ENCODE assay signal across 29 mouse cellular contexts in genomic region chr7:130628601-130629000, GRCm38 (mm10). TPM values are rescaled to one million over a fixed set of nuclear protein-coding genes. Genes with fewer than 3 reads are reported as not detected.
DNase-seq lines count a peak whose midpoint lies in the region; ATAC-seq and TF ChIP-seq lines count a peak whose summit lies in the region.
"Had no signal": no experiment of that assay in that cellular context is flagged by ENCODE, and none has a peak within 500 bp of the region (broad histone marks: within the 10 kb centered on the region; RNA-seq: fewer than 3 reads in every experiment).

No protein-coding gene starts in this region.

- H3K9ac ChIP-seq in heart, embryonic 14.5 days (ENCODE audit: low read length) = no peak overlapping the region
- H3K9ac ChIP-seq: intestine, embryonic 15.5 days; liver, embryonic 12.5 days; liver, postnatal 0 days; neural tube, embryonic 13.5 days had no signal

- POLR2A ChIA-PET in Patski (lab: Charles Lee) = interaction anchor here (0.9 kb wide), 1 partner anchor 12 kb away, joined by 3 read pairs; no protein-coding TSS in a partner anchor

- no peaks in the 10 kb centered on the region for H3K27me3 ChIP-seq in heart, embryonic 14.5 days (ENCODE audit: control insufficient read depth, insufficient read depth, low read length)
- H3K27me3 ChIP-seq in Patski = no peaks in the 10 kb centered on the region
- H3K27me3 ChIP-seq: intestine, embryonic 15.5 days; liver, embryonic 12.5 days; neural tube, embryonic 13.5 days had no signal

- 0% methylated on average over 1 of the region's 1 CpGs for WGBS in heart, embryonic 14.5 days

- H3K4me1 ChIP-seq in heart, embryonic 14.5 days (ENCODE audit: control insufficient read depth in 2 of 2, insufficient read depth in 2 of 2, low read length in 2 of 2) = peaks cover 25 to 33% of the 10 kb centered on the region in 2 experiments

- no peak for TF ChIP-seq CTCF in Patski (IDR thresholded peaks at IDR 0.05)
- no peak for TF ChIP-seq CTCF in left cerebral cortex, adult 2 months (IDR thresholded peaks at IDR 0.05)

- H3K27ac ChIP-seq in heart, embryonic 14.5 days (replicated peaks in 1 of 2; ENCODE audit: control insufficient read depth in 1 of 2, insufficient read depth in 1 of 2, low read depth in 2 of 2, low read length in 2 of 2) = peak overlapping the region; percentile 66 to 67
- no peak overlapping the region for H3K27ac ChIP-seq in left cerebral cortex, adult 2 months
- H3K27ac ChIP-seq: hindbrain, postnatal 0 days; intestine, embryonic 15.5 days; kidney, postnatal 0 days; liver, embryonic 12.5 days; neural tube, embryonic 13.5 days had no signal

- no peak overlapping the region for H3K4me3 ChIP-seq in heart, embryonic 14.5 days (ENCODE audit: control insufficient read depth in 1 of 2, insufficient read depth in 1 of 2, low read depth in 1 of 2, low read length in 2 of 2)
- no peak overlapping the region for H3K4me3 ChIP-seq in left cerebral cortex, adult 2 months
- H3K4me3 ChIP-seq: intestine, embryonic 15.5 days; liver, embryonic 12.5 days; neural tube, embryonic 13.5 days had no signal

- no peak overlapping the region for H3K4me2 ChIP-seq in heart, embryonic 14.5 days (ENCODE audit: low read length)
- H3K4me2 ChIP-seq: intestine, embryonic 15.5 days; liver, embryonic 12.5 days; midbrain, embryonic 11.5 days; neural tube, embryonic 13.5 days had no signal

- no peaks in the 10 kb centered on the region for H3K9me3 ChIP-seq in heart, embryonic 14.5 days (ENCODE audit: control insufficient read depth, low read length)
- H3K9me3 ChIP-seq: intestine, embryonic 15.5 days; liver, embryonic 12.5 days; neural tube, embryonic 13.5 days had no signal

- H3K36me3 ChIP-seq in heart, embryonic 14.5 days (ENCODE audit: control insufficient read depth, insufficient read depth, low read length) = no peaks in the 10 kb centered on the region
- H3K36me3 ChIP-seq: intestine, embryonic 15.5 days; liver, embryonic 12.5 days; neural tube, embryonic 13.5 days had no signal

- intact Hi-C loops in left cerebral cortex, adult 2 months (cut with DNase I) = no loop called here

- CTCF ChIA-PET in Patski (lab: Charles Lee) = no interaction called here

- ATAC-seq in heart, embryonic 14.5 days (ENCODE audit: insufficient number of reproducible peaks, insufficient read depth, low FRiP score, low read depth) = no peak
- peak; percentile 12 for ATAC-seq in Patski
- ATAC-seq: activated CD4-positive, CD25-positive, alpha-beta regulatory T cell, adult 4 months; CD4-positive, CD25-positive, alpha-beta regulatory T cell, adult 4 months; forebrain, embryonic 16.5 days; hindbrain, postnatal 0 days; intestine, embryonic 15.5 days; liver, embryonic 12.5 days; liver, postnatal 0 days; midbrain, embryonic 16.5 days had no signal

- in situ Hi-C loops in Patski (cut with MboI; ENCODE audit: low pct_unique_long_range_greater_than_20kb) = no loop called here

- peak; percentile 91 for DNase-seq in heart, adult 11 months
- no peak for DNase-seq in heart, adult 9 months (ENCODE audit: low spot score in 2 of 2)
- DNase-seq in heart, adult 8-10 months (ENCODE audit: low spot score) = no peak
- no peak for DNase-seq in Patski (ENCODE audit: low read depth, low spot score)
- no peak for DNase-seq in adrenal gland, postnatal 25 days
- no peak for DNase-seq in left cerebral cortex, adult 2 months (ENCODE audit: extremely low spot score in 1 of 2, low spot score in 2 of 2)
- DNase-seq: adrenal gland, adult 2 months; cerebellum, adult 8-10 months; cerebellum, postnatal 25 days; gastrocnemius, postnatal 10 days; kidney, adult 8-10 months; kidney, postnatal 4 days; left cerebral cortex, postnatal 4 days; liver, postnatal 0 days; lung, postnatal 36 days; right cerebral cortex, postnatal 4 days; thymus, adult 2 months; thymus, postnatal 36 days had no signal

RNA-seq across cellular contexts. Expression of gene Tacc2, which starts 51.4 kb away (rescaled TPM):
- polyA plus RNA-seq in heart, embryonic 14.5 days (2014; fragmentation: Nextera tagmentation; extraction: Ambion mirVana) = 55.9 and 56.4 TPM in 2 replicates
- 100 to 1,000 TPM; 403 to 491 (median 419) TPM for total RNA-seq in heart, adult 8-10 months (2022)
- 40.0 TPM for polyA plus RNA-seq in Patski (2021)
- 40.0 and 46.6 TPM in 2 replicates for total RNA-seq in adrenal gland, postnatal 25 days (2021)
- total RNA-seq in left cerebral cortex, adult 2 months (2021) = 10 to 100 TPM; 65.9 to 67.6 TPM

RNA-seq across cellular contexts. Expression of gene Nsmce4a, which starts 55.7 kb away (rescaled TPM):
- polyA plus RNA-seq in heart, embryonic 14.5 days (2014; fragmentation: Nextera tagmentation; extraction: Ambion mirVana) = 156 and 160 TPM in 2 replicates
- total RNA-seq in heart, adult 8-10 months (2022) = 10 to 100 TPM; 38.8 to 51.0 (median 43.0) TPM
- polyA plus RNA-seq in Patski (2021) = 80.1 TPM
- total RNA-seq in adrenal gland, postnatal 25 days (2021) = 61.8 and 91.4 TPM in 2 replicates
- total RNA-seq in left cerebral cortex, adult 2 months (2021) = 10 to 100 TPM; 33.6 to 40.3 TPM
